Mouse (Mus musculus): ENCODE measurements around the gene Mcl1. TPM values are rescaled to one million over a fixed set of nuclear protein-coding genes. Genes with fewer than 3 reads are reported as not detected.
A peak's percentile ranks its signal among the peaks of the same experiment; 100 is the strongest.
"Not testable (repeated sequence)": the region's sequence is repeated elsewhere in the genome, so short reads cannot be mapped to it uniquely, and the experiment has no call there.

Mcl1 gene
- total RNA-seq, 2 experiments from 2014 or later: 96.0 to 99.4 TPM

DNA sequence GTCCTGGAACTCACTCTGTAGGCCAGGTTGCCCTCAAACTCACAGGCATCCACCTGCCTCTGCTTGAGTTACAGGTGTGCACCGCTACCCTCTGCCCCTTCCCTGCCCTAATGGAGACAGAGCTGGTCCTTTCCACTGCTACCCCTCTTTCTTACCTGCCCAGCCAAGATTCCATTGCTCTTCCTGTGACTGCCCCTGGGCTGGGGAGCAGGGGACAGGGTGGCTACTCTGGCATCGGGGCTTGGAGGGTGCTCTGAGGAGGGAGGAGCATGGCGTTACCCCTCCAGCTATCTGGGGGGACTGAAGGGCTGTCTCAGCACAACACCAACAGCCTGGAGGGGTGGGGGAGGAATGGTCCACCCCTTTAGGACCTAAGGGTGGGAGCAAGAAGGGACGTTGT, 26.7 kb downstream of the Mcl1 start:
- DNase-seq (ENCODE audit: low spot score): no peak

DNA sequence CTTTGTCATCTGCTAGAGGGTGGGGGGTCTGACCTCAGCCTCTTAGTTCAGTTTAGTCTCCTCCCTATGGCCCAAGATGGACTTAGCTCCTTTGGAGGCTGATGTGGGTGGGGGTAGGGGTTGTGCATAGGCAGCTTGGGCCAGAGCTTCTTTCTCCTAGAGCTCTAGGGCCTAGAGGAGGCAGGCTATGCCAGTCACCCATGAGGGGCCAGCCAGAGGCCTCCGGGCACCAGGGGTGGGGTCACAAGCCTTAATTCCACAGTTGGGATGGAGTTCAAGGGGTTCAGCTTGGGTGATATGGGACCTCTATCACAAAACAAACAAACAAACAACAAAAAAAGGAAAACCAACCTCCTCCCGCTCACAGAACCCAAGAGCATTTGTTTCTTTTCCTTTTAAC, 27.1 kb downstream of the Mcl1 start:
- DNase-seq (ENCODE audit: low spot score): no peak

- peak; percentile 4 for DNase-seq (ENCODE audit: low spot score)
Observed at GRCm38 (mm10) chr3:95686492-95687167, 28.0 kb downstream of the Mcl1 start.

DNA sequence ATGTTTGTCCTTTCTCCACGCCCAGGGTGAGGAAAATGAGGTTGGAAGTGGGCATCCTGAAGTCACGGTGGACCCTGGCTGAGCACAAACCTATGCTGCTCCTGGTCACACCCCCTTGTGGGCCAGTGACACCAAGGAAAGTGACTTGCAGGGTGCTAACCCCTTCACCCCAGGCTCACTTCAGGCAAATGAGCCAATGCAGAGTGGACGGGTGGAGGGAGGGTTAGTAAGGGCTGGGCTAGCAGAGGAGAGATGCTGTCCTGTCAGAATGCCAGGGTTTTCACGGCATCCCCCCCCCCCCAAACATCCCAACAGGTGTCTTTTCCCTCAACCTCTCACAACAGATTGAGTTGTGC, 28.6 kb downstream of the Mcl1 start:
- peak; percentile 27 for DNase-seq (ENCODE audit: low spot score)

GRCm38 (mm10) chr3:95687524-95688421, 29.2 kb downstream of the Mcl1 start, which contains the start of gene Adamtsl4:
Gene Adamtsl4 (minus strand): TSS chr3:95687917.
- peak; percentile 81 for DNase-seq (ENCODE audit: low spot score)

DNA sequence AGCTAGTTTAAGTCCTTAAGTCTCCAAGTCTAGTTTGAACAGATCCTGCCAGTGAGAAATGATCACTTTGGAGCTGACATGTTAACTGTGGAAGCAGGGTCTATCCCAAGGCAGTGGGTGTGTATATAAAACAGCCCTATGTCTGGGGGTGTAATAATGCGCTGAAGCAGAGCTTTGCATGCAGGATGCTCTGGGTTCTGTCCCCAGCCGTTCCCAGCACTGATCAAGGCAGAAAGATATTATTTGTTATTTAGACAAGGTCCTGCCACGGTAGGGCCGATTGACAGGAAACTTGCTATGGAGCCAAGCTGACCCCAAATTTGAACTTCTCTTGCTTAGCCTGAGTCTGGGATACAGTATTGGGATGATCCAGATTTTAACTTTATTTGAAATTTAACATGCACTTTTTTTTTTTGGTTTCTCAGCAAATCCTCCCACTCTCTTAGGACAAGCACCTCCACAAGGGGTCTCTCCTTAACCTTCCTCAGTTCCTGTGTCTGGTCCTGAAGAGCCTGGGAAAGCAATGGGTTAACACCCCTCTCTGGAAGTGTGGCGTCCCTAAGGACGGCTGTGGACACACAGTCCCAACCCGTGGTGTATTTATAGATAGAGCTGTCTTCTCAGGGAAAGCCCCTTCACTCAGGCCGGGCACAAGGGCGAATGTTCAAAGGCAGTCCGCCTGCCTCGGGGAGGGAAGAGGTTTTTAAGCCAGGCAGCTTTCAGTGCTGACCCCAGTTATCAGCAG, 30.8 kb downstream of the Mcl1 start:
- no peak for DNase-seq (ENCODE audit: low spot score)

DNA sequence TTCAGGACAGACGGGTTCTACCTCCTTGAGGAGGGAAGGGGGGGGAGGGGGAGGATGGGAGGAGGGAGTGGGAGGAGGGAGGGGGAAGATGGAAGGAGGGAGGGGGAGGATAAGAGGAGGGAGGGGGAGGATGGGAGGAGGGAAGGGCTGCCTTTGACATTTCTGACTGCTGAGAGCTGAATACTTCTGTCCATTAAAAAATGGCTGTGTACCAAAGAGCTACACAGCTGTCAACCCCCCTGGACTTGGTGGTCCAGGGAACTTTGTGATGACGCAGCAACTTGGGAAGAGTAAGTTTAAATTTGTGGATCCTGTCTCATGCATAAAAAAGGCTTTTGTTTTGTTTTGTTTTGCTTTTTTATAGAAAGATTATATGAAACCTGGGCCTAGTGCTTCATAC, 31.4 kb downstream of the Mcl1 start:
- no peak for DNase-seq (ENCODE audit: low spot score)

DNA sequence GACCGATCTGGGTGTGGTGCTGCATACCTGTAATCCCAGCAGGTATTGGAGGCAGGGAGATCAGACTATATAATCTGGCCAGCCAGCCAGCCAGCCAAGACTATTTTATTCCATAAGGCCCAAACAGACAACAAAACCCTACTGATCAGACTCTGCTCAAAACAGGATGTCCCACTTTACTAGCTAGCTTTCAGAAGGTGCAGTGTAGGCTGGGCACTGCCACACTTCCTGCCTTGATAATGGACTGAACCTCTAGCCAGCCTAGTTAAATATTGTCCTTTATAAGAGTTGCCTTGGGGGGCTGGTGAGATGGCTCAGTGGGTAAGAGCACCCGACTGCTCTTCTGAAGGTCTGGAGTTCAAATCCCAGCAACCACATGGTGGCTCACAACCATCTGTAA, 32.0 kb downstream of the Mcl1 start:
- not testable (repeated sequence) for DNase-seq (ENCODE audit: low spot score)

DNA sequence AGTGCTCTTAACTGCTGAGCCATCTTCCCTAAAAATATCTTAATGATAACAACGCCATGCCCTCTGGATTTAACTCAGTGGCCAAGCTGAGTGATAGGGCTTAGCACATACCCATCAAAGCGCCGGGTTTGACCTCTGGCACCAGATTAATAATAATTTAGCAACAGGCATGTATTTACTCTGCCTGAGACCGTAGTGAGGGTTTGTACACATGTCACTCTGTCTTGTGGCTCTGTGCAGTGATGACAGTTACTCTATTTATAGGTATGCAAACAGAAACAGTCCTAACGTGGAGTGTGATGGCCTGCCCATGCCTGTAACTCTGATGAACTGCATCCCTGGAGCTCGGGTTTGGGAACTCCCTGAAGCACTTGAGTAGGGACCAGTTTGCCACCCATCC, 34.1 kb downstream of the Mcl1 start:
- DNase-seq (ENCODE audit: low spot score): peak; percentile 69

GRCm38 (mm10) chr3:95693821-95694807, 35.5 kb downstream of the Mcl1 start:
- DNase-seq (ENCODE audit: low spot score): no peak

DNA sequence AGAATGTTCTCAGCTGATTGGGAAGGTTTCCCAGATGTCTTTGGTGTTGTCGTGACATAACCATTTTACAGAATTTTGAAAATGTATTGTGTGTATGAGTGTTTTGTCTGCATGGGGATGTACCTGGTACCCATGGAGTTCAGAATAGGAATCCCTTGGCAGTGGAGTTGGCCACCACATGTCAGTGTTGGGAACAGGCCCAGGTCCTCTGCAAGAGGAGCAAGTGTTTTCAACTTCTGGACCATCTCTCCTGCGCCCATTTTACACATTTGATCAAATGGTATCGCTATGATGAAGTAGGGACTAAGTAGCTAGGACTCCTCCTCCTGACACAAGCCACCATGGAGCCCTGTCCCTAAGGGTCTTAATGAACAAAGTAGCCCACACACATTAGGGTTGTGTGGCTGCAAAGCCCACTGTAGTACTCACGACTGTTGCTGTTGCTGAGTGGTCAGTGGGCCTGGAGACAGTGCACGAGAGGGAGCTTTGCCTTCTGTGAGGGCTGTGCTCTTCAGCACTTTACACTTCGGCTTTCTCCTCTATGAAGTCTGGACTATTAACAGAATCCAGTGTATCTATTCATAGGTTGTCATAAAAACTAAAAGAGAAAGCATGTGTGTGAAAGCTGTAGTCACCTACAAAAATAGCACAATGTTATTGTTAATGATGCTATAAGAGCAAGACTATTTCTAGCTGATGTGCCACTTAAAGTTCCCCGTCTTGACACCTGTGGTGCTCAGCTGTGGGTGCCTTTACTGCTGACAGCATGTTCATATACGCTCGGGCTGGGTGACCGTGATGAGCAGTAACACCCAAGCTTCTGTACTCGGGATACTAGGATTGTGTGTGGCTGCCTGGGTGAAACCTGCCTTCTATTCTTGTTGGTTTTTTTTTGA, 36.5 kb downstream of the Mcl1 start:
- no peak for DNase-seq (ENCODE audit: low spot score)

GRCm38 (mm10) chr3:95695796-95696195, 37.2 kb downstream of the Mcl1 start:
- no peak for DNase-seq (ENCODE audit: low spot score)

- no peak for DNase-seq (ENCODE audit: low spot score)
Observed at GRCm38 (mm10) chr3:95696360-95696759, 37.8 kb downstream of the Mcl1 start.

DNA sequence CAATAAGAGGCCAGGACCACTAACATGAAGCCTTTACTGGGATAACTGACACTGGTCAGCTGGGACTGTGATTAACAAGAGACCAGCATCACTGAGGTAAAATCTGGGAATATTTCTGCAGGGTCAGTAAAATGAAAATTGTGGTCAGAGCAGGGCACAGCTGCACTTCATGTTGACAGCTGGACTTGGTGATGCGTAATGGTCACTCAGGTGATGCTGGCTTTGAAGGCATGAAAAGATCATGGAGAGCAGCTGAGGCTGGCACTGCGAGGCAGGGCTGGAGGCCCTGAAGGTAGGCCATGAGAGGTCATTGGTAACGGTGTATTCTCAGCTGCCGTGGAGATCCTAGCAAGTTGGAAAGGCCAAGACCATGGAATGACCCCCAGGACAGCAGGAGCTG, 39.7 kb downstream of the Mcl1 start:
- no peak for DNase-seq (ENCODE audit: low spot score)

DNA sequence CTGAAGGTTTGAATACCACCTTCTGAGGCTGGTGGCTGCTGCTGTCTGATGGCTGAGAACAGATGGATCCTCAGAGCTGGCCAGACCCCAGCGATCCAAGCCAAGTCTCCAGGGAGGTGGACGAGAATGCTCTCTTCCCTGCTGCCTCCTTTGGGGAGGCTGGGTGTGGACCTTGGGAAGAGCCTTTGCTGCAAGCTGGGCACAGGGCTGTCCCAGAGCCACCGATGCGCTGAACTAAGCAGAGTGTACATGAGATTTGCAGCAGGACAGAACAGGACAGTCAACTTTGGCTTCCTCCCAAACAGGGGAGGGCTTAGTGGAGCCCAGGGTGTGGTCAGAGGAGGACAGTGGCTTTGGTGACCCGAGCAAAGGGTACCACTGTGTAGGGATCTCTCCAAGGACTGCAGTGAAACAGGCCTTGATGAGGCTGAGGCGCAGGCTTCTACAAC, 41.7 kb downstream of the Mcl1 start:
- peak; percentile 69 for DNase-seq (ENCODE audit: low spot score)

DNA sequence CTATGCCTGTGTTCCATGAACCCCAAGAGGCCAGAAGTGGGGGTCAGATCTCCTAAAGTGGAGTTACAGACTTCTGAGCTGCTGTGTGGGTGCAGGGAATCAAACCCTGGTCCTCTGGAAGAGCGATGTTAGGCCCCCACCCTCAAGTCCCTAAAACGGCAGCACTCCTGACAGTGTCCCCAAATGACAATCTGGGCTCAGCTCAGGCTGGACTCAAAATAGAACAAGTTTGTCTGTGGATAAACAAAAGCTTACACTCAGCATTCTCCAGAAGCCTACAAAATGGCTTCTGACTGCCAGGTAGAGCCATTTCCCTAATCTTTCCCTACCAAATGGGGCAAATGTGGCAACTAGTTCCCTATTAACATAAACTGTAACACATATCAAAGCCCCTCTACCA, 42.5 kb downstream of the Mcl1 start:
- no peak for DNase-seq (ENCODE audit: low spot score)

DNA sequence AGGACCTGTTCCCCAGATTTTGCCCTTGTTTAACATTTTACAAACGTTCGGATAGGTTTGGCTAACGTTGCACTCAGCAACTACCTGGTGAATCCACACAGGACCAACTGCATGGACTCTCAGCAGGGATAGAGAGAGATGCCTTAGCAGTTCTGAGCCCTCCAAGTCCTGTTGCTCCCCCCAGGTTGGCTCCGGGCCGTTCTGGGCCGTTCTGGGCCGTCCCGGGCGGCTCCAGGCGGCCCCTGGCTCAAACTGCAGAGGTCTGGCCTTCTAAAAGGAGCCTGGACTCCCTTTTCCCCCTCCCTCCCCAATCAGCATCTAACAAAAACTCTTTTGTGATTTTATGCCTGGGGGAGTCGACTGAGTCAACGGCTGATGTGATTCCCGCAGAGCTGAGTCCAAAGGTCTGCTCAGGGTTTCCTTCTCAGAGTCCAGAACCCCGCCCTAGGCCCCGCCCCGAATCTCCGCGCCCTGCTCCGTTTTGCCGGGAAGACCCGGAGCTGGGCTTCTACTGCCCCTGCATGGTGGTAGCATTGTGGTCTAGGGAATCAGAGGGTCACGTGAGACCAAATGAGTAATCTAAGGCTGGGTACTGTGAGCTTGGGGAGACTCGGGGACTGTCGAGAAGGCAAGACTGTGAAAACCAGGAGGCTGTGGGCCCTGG, 43.4 kb downstream of the Mcl1 start:
- DNase-seq (ENCODE audit: low spot score): peak; percentile 81

GRCm38 (mm10) chr3:95703276-95703675, 44.7 kb downstream of the Mcl1 start:
- DNase-seq (ENCODE audit: low spot score): no peak

DNA sequence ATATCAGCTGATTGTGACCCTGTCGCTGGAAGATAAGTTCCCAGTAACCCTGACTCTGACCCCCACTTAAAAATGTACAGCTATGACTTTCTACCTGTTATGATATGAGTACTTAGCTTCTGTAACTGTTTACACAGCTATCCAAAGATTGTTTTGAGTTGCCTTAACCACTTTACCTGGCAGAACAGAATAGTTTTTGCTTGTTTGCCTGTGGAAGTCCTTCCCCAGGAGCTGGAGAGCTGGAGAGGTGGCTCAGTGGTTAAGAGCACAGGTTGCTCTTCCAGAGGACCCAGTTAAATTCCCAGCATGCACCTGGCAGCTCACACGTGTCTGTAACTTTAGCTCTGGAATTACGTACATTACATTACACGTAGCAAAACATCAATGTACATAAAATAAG, 46.0 kb downstream of the Mcl1 start:
- DNase-seq (ENCODE audit: low spot score): no peak

Data from gastrocnemius, adult 18-20 months (tissue).